Mouse (Mus musculus) small intestine, adult 2 months (tissue): ENCODE results near the gene Elp6.

Experiments used
- CTCF ChIP-seq: fragments of 200-500 bp; IDR thresholded peaks from 2 replicates; pipeline ENCODE4 v1.5.1; 2012; ENCODE audit warnings: low read depth, mild to moderate bottlenecking, control low read depth, inconsistent platforms, low read length, moderate library complexity, mixed read lengths; ENCODE audit not compliant: insufficient replicate concordance, insufficient read length; ENCODE audit errors: extremely low read depth
- POLR2A ChIP-seq: fragments of 200-500 bp; IDR thresholded peaks from 2 replicates; pipeline ENCODE4 v1.6.1; 2012; ENCODE audit warnings: low read depth, mild to moderate bottlenecking, control low read depth, inconsistent platforms, low read length, moderate library complexity

DNA sequence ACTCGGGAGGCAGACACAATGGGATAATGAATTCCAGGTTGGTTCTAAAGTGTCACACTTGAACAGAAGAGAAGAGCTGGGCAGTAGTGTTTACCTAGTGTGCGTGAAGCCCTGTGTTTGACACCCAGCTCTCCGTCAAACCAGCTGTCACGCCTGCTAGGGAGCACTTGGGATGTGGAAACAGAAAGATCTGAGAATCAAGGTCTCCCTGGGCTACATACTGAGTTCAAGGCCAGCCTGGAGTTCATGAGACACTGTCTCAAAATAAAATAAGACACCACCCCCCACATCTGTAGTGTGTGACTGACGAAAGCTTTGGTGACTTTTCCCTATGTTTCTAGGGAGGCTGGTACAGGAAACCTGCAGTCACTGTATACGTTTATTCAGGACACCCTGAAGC is 10.4 kb downstream of the Elp6 start:
- TF ChIP-seq CTCF (no peak), POLR2A (no peak)
